Mouse (Mus musculus): Measurements from ENCODE around the gene Gsg1l. TPM values are rescaled to one million over a fixed set of nuclear protein-coding genes. Genes with fewer than 3 reads are reported as not detected.

The Gsg1l gene
- total RNA-seq (2014; fragmentation: Nextera tagmentation) (not detected in 2 replicates), total RNA-seq (2017) (not detected in 2 replicates)

- ATAC-seq (replicated peaks; ENCODE audit: poor library complexity, severe bottlenecking), result no peak
Observed at GRCm38 (mm10) chr7:126082286-126082741, at the start of gene Gsg1l. Gene Gsg1l, minus strand, starts transcription at chr7:126082411.

DNA sequence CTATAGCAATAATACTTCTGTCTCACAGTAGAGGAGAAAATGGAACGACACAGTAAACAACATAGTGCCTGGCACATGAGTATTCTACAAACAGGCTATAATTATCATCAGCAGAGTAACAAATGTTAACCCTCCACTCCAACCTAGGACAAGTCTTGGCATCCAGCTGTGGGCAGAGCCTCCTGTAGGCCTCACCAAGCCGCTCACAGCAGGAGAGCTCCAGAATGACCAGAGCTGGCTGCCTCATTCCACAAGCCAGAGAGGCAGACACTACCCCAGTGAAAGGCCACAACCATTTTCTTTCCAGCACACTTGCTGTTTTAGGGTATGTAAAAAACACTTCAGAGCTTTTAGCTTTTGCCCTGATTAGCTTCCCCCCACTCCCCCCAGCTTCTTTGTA, 45.5 kb upstream of the Gsg1l start:
- ATAC-seq (replicated peaks; ENCODE audit: poor library complexity, severe bottlenecking), result no peak

DNA sequence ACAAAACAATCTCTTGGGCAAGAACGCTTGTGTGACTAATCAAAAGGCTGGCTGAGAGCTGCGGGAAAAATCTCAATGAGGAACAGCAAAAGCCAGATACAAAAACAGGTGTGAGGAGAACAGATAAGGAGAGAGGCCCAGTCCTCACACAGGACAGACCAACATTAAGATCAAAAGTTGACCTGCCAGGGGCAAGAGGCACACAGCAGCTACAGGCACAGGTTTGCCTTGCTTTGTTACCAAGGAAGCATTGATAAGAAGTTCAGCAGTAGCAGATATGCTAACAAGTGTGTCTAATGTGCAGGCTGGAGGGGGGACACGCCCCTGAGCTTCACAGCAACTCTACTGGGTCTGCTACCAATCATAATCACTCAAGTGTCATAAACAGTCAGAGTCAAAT, 44.3 kb upstream of the Gsg1l start:
- ATAC-seq (replicated peaks; ENCODE audit: poor library complexity, severe bottlenecking), result no peak

GRCm38 (mm10) chr7:126121533-126121932, 39.3 kb upstream of the Gsg1l start:
- ATAC-seq (replicated peaks; ENCODE audit: poor library complexity, severe bottlenecking), result no peak

DNA sequence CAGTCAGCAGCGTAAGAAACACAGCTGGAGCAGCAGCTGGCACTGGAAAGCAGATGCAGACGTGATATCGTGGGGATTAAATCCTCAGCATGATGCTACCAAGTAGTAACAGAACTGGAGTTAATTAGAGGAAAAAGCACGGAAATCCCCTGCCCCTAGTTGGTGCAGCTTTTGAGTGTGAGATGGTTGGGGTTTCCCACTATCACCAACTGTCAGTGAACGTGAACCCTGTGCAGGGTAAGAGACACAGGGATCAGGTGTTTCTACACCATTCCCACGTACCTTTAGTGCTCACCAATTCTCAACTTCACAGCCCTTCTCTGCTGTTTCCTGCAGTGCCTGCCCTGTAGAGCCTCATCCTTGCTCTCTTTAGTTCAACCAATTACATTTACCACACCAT, 37.6 kb upstream of the Gsg1l start:
- ATAC-seq (replicated peaks; ENCODE audit: poor library complexity, severe bottlenecking), result no peak

GRCm38 (mm10) chr7:126113263-126113662, 31.1 kb upstream of the Gsg1l start:
- ATAC-seq (replicated peaks; ENCODE audit: poor library complexity, severe bottlenecking), result no peak

GRCm38 (mm10) chr7:126111230-126111629, 29.0 kb upstream of the Gsg1l start:
- no peak for ATAC-seq (replicated peaks; ENCODE audit: poor library complexity, severe bottlenecking)

- ATAC-seq (replicated peaks; ENCODE audit: poor library complexity, severe bottlenecking), result no peak
Observed at GRCm38 (mm10) chr7:126109898-126110297, 27.7 kb upstream of the Gsg1l start.

GRCm38 (mm10) chr7:126100440-126100839, 18.2 kb upstream of the Gsg1l start:
- ATAC-seq (replicated peaks; ENCODE audit: poor library complexity, severe bottlenecking), result no peak

GRCm38 (mm10) chr7:126099835-126100234, 17.6 kb upstream of the Gsg1l start:
- ATAC-seq (replicated peaks; ENCODE audit: poor library complexity, severe bottlenecking), result no peak

- ATAC-seq (replicated peaks; ENCODE audit: poor library complexity, severe bottlenecking), result no peak
Observed at GRCm38 (mm10) chr7:126099163-126099775, 17.1 kb upstream of the Gsg1l start.

DNA sequence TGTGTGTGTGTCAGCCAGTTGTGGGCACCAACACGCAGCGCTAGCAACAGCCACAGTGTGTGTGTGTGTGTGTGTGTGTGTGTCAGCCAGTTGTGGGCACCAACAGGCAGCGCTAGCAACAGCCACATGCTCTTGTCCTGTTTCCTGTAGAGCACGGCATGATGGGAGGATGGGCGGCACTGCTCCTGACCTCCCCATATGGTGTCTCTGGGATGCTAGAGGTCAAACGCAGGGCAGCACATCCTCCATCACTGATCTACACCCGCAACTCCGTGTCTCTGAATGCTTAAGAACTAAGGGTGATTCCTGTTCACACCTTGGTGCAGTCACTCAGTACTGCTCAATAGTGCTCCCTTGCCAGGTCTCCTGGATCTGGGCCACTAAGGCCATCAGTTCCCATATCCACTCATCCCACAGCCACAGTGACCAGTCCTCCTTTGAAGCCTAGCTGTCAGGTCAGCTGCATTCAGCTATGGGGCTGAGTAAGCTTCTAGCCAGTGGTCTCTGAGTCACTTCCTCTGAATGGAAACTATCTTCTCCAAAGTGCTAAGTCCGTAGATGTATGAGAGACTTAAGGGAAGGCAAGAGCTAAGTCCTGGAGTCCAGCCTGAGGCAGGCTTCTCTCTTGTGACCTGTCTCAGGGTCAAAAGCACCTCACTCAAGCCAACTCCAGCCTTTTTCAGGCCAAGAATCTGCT, 15.2 kb upstream of the Gsg1l start:
- peak; percentile 29; the same call in 1 of the 2 replicates for ATAC-seq (replicated peaks; ENCODE audit: poor library complexity, severe bottlenecking)

- ATAC-seq (replicated peaks; ENCODE audit: poor library complexity, severe bottlenecking), result no peak
Observed at GRCm38 (mm10) chr7:126096596-126096995, 14.4 kb upstream of the Gsg1l start.

- no peak for ATAC-seq (replicated peaks; ENCODE audit: poor library complexity, severe bottlenecking)
Observed at GRCm38 (mm10) chr7:126094738-126095137, 12.5 kb upstream of the Gsg1l start.

DNA sequence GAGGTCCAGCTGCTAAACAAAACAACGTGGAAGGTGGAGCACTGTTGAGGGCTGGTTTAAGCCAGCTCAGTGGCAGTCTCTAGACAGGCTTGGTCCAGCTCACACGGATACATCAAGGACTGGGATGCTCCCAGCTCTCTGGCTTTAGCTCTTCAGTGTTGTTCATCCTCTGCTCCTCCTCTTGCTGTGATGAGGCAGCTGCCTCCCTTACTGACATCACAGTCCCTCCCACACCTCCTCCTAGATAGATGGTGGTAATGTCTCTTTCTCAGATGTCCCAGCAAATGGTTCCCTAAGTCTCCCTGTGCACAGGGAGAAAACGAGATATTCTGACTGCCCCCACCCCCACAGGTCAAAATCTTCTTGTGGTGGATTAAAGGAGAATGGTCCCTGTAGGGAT, 11.0 kb upstream of the Gsg1l start:
- ATAC-seq (replicated peaks; ENCODE audit: poor library complexity, severe bottlenecking), result no peak

DNA sequence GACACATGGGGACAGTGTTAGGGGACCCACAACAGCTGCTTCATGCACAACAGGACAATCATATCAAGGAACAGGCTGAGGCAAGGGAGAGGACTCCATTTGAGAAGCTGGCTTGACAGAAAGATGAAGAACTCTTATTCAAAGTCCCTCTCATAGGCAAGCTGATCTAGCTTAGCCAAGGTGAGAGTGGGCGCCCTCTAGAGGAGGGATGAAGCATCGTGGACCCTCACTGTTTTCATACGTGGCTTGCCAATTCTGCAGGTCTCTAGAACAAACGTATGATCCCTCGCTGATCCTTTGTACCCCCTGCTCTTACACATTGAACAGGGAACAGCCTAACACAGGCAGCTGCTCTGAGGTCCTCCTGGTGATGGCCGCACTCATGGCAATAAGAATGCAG, 7.6 kb upstream of the Gsg1l start:
- ATAC-seq (replicated peaks; ENCODE audit: poor library complexity, severe bottlenecking), result 0 out of 2 replicates have a peak, but pooled peaks have one; percentile 36

GRCm38 (mm10) chr7:126088155-126088554, 5.9 kb upstream of the Gsg1l start:
- no peak for ATAC-seq (replicated peaks; ENCODE audit: poor library complexity, severe bottlenecking)

DNA sequence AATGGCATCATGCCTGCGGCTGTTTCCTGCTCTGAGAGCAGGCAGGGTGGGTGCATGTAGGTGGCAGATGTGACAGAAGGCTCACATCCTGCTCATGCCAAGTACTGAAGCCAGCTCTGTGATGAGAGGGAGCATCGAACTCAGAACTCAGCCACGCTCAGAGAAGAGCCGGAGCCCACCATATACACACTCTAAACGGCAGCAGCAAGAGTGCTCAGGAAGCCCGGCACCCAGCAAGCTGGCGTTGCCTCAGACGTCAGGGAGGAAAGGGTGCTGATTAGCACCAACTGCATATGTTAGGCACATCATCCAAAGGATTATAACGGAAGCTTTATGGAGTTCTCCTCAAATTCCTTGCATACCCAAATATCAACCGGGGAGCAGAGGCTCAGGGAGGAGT, 5.4 kb upstream of the Gsg1l start:
- ATAC-seq (replicated peaks; ENCODE audit: poor library complexity, severe bottlenecking), result no peak

GRCm38 (mm10) chr7:126086321-126086741, 4.1 kb upstream of the Gsg1l start:
- peak; percentile 75 for ATAC-seq (replicated peaks; ENCODE audit: poor library complexity, severe bottlenecking)

GRCm38 (mm10) chr7:126085154-126085553, 2.9 kb upstream of the Gsg1l start:
- ATAC-seq (replicated peaks; ENCODE audit: poor library complexity, severe bottlenecking), result no peak

DNA sequence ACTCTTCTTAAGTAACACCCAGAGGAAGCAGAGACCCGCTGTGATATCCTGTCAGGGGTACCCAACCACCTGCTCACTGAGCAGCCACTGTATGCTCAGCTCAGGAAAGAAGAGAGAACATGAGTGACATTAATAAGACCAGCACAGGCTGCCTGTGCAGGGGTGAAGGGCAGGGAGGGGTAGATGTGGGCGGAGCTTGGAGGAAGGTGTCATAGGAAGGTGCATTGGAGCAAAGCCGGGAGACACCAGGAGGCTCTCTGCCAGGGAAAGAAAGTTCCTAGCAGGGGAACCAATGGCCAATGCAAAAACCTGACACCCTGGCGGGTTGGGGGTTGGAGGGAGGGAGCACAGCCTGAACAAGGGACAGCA, 1.8 kb upstream of the Gsg1l start:
- no peak for ATAC-seq (replicated peaks; ENCODE audit: poor library complexity, severe bottlenecking)

All from granulocyte monocyte progenitor cell, adult 5-6 weeks (primary cell).